In genomic region chr5:72984091-72984490, GRCm38 (mm10) we compare ENCODE assay signal across 9 mouse cellular contexts. TPM values are rescaled to one million over a fixed set of nuclear protein-coding genes. Genes with fewer than 3 reads are reported as not detected.
DNase-seq lines count a peak whose midpoint lies in the region; ATAC-seq lines count a peak whose summit lies in the region.
"Had no signal": no experiment of that assay in that cellular context is flagged by ENCODE, and none has a peak within 500 bp of the region (broad histone marks: within the 10 kb centered on the region; RNA-seq: fewer than 3 reads in every experiment).

No protein-coding gene starts in this region.

- H3K4me1 ChIP-seq in hindbrain, embryonic 14.5 days (replicated peaks; ENCODE audit: control insufficient read depth, insufficient read depth, low read length), result no peaks in the 10 kb centered on the region
- no peaks in the 10 kb centered on the region for H3K4me1 ChIP-seq in hindbrain, embryonic 13.5 days (replicated peaks)

- no peak overlapping the region for H3K4me2 ChIP-seq in hindbrain, embryonic 14.5 days (replicated peaks)
- H3K4me2 ChIP-seq in hindbrain, embryonic 13.5 days, result no peak overlapping the region

- H3K36me3 ChIP-seq in hindbrain, embryonic 14.5 days (replicated peaks; ENCODE audit: control insufficient read depth, insufficient read depth), result peaks cover 12% of the 10 kb centered on the region
- peaks cover 18% of the 10 kb centered on the region for H3K36me3 ChIP-seq in hindbrain, embryonic 13.5 days

- H3K9me3 ChIP-seq in hindbrain, embryonic 14.5 days (ENCODE audit: control insufficient read depth, low read length), result no peaks in the 10 kb centered on the region
- H3K9me3 ChIP-seq in hindbrain, embryonic 13.5 days, result no peaks in the 10 kb centered on the region

- 8% methylated on average over 2 of the region's 2 CpGs for WGBS in hindbrain, embryonic 14.5 days
- WGBS in hindbrain, embryonic 13.5 days, result 11% methylated on average over 2 of the region's 2 CpGs
- WGBS in large intestine, adult 2 months, result 4% methylated on average over 2 of the region's 2 CpGs

- peak; percentile 82 for DNase-seq in hindbrain, embryonic 14.5 days (ENCODE audit: low spot score)
- DNase-seq in right cerebral cortex, adult 2 months (ENCODE audit: low spot score in 2 of 2), result peak; percentile 24 to 29
- no peak for DNase-seq in right cerebral cortex, postnatal 25 days
- DNase-seq in c-Kit-negative CD71-positive TER-119-positive erythroid progenitor cells, embryonic 14.5 days (ENCODE audit: low read depth, low spot score), result peak; percentile 24
- peak; percentile 28 for DNase-seq in large intestine, adult 2 months (ENCODE audit: low read depth, low spot score)
- no peak for DNase-seq in right cerebral cortex, postnatal 36 days (ENCODE audit: low spot score in 2 of 2)
- no peak for DNase-seq in adrenal gland, postnatal 25 days

- H3K9ac ChIP-seq in hindbrain, embryonic 14.5 days, result no peak overlapping the region
- H3K9ac ChIP-seq in hindbrain, embryonic 13.5 days, result no peak overlapping the region

- H3K4me3 ChIP-seq in hindbrain, embryonic 14.5 days (replicated peaks; ENCODE audit: low read length), result no peak overlapping the region
- no peak overlapping the region for H3K4me3 ChIP-seq in hindbrain, embryonic 13.5 days

- no peak for ATAC-seq in hindbrain, embryonic 14.5 days (ENCODE audit: low FRiP score)
- ATAC-seq in hindbrain, embryonic 13.5 days (ENCODE audit: low FRiP score), result no peak

- no peaks in the 10 kb centered on the region for H3K27me3 ChIP-seq in hindbrain, embryonic 14.5 days (ENCODE audit: control insufficient read depth, insufficient read depth, low read length)
- H3K27me3 ChIP-seq in hindbrain, embryonic 13.5 days, result no peaks in the 10 kb centered on the region

- no peak overlapping the region for H3K27ac ChIP-seq in hindbrain, embryonic 14.5 days
- no peak overlapping the region for H3K27ac ChIP-seq in hindbrain, embryonic 13.5 days

RNA-seq across cellular contexts. Expression of gene Gm10135, which starts 9.6 kb away (rescaled TPM):
- not detected in 2 replicates for polyA plus RNA-seq in hindbrain, embryonic 14.5 days (2014; fragmentation: Nextera tagmentation; extraction: Ambion mirVana)
- not detected in 2 replicates for polyA plus RNA-seq in hindbrain, embryonic 13.5 days (2015; fragmentation: Nextera tagmentation; extraction: Ambion mirVana)
- polyA plus RNA-seq in large intestine, adult 2 months (2012; rRNA removed), result not detected in 2 replicates
- not detected in 2 replicates for total RNA-seq in adrenal gland, postnatal 25 days (2021)
- polyA plus RNA-seq: liver, embryonic 16.5 days had no signal

RNA-seq across cellular contexts. Expression of gene Slc10a4, which starts 22.6 kb away (rescaled TPM):
- 37.6 and 38.2 TPM in 2 replicates for polyA plus RNA-seq in hindbrain, embryonic 14.5 days (2014; fragmentation: Nextera tagmentation; extraction: Ambion mirVana)
- 30.4 and 36.1 TPM in 2 replicates for polyA plus RNA-seq in hindbrain, embryonic 13.5 days (2015; fragmentation: Nextera tagmentation; extraction: Ambion mirVana)
- polyA plus RNA-seq in large intestine, adult 2 months (2012; rRNA removed), result 1.6 and 2.0 TPM in 2 replicates
- 6.4 and 9.1 TPM in 2 replicates for total RNA-seq in adrenal gland, postnatal 25 days (2021)

Comparison
In these comparisons a context has a peak if more than half of its experiments do, and no peak if none do; other contexts are left out.
1. DNase-seq: peak in hindbrain, embryonic 14.5 days (single experiment), right cerebral cortex, adult 2 months (2 of 2), c-Kit-negative CD71-positive TER-119-positive erythroid progenitor cells, embryonic 14.5 days (single experiment) and large intestine, adult 2 months (single experiment); none in right cerebral cortex, postnatal 25 days (single experiment), right cerebral cortex, postnatal 36 days (0 of 2) and adrenal gland, postnatal 25 days (single experiment).
2. RNA of gene Slc10a4, which starts 22.6 kb away (polyA plus RNA-seq): 37.6 to 38.2 TPM in hindbrain, embryonic 14.5 days and 30.4 to 36.1 TPM in hindbrain, embryonic 13.5 days; 1.6 to 2.0 TPM in large intestine, adult 2 months; every median in the first group is over 10 times any median in the second.